Mouse (Mus musculus) mesoderm, embryonic 11.5 days (tissue): ENCODE measurements around the gene Gm10644.

Source experiments
- DNase-seq: peaks from one replicate; pipeline ENCODE4 v3.0.0-alpha.2; 2012; ENCODE audit warnings: low read depth, low spot score

Gm10644 gene

DNA sequence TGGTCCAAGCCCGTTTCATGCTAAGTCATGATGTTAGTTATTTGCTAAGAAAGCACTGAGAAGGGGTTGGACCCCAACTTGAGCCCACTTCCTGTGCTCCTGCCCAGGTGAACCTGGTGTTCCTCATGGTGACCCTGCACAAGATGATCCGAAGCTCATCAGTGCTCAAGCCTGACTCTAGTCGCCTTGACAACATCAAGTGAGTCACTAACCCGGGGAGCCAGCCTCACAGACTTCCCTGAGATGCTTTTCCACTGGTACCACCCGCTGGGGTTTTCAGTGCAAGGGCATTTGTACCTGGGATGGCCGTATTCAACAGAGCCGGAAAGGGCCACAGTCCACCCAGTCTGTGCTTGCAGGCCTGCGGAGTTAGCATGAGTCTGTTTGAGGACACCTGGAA, 19.6 kb downstream of the Gm10644 start:
- DNase-seq: no peak

DNA sequence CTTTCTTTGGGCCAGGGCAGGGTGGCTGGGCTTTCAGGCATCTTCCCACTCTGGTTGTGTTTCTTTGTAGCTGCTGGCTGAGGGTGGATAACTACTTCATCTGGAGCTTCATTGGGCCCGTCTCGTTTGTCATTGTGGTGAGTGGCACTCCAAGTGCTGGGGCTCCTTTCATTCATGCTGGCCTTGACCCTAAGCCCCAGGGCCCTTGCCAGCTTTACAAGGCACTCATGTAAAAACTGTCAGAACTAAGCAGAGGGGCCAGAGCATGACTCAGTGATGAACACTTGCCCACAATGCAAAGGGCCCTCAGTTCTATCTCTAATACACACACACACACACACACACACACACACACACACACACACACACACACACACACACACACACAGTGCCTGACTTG, 20.0 kb downstream of the Gm10644 start:
- DNase-seq: no peak

DNA sequence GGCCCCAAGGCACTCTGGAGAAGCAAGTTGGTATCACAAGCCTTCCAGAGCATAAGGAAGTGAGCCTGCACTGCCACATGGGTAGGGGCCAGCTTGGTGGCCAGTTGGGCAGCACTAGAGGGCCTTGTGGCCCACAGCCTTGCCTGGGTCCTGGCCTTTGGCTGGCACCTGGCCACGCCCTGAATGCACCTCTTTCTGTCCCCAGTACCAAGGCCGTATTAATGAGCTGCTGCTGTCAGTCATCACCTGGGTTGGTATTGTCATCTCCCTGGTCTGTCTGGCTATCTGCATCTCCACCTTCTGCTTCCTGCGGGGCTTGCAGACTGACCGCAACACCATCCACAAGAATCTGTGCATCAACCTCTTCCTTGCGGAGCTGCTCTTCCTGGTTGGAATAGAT, 20.8 kb downstream of the Gm10644 start:
- DNase-seq: no peak

DNA sequence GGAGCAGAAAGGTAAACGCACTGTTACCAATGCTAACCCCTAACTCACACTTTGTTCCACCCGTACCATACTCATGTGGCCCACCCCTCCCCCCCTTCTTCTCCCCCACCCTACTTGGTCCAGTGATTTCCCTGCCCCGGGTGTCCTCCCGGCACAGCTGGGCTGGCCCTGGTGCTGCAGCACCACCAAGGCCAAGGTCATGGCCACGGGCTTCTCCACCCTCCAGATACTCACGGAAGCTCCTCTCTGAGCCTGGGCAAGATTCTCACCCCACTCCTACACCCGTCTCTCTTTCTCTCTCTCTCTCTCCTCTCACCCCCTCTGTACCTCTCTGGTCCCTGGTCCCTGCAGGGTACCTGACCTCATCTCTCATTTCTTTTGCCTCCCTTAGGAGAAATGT, 28.7 kb downstream of the Gm10644 start:
- no peak for DNase-seq

DNA sequence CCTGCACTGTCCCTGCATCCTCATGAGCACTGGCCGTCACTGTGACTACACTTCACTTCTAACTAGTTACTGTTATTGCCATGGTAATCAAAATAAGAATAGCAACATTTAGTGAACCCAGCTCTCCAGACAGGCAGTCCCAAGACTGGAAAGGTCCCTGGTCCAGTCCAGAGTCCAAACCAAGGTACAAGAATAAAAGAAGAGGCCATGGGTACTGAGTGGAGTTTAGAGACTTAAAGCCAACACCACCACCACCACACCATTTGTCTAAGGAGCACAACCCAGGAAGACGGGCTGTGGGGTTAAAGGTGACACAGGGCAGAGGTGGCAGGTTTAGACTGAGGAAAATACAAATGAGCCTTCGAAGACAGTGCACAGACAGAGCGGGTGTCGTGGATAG, 30.4 kb downstream of the Gm10644 start:
- no peak for DNase-seq

DNA sequence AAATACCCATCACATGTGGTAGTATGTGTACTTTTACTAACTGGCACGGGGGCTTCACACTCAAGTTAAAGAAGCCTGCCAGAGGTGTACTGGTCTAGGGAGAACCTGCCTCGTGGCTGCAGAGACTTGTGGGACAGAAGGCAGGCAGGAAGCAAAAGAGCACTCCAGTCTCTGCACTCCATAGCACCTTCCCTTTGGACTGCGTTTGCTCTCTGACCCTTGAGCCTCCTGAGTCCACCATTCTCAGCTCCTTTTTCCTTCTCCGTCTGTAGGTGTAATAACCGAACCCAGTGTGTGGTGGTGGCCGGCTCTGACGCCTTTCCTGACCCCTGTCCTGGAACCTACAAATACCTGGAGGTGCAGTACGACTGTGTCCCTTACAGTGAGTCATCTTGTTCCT, 32.3 kb downstream of the Gm10644 start:
- DNase-seq: no peak

DNA sequence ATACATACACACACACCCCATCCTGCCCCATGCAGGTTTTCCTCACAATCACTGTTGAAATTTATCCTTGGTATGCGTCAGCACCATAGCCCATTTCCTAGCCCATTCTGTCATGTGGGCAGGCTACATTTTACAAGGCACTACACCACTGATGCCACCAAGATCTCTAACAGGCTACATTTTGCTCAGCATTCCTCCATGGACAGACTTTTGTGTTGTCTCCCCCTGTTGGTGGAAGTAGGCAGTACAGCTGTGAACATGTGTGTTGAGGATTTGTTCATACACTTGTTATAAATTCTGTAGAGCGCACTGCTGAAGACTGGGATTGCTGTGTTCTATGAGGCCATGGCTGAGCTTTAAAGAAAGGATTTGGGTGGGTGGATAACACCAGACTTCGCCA, 33.4 kb downstream of the Gm10644 start:
- DNase-seq: peak; percentile 87

DNA sequence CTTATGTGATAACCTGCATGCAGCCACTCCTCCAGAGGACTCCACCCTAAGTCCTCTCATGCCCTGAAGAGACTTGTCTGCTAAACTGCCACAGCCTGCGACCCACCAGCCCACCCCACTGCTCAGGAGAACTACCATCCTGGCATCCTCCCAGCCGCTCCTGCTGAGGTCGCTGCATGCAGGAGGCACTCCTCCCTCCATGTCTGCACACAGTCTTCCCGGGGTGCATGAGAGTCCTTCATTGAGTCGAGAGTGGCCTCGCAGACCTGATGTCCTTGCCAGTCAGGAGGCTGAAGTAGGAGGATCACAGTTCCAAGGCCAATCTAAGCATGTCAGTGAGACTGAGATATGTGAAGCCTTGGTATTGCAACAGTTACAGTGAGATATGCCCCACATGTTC, 37.4 kb downstream of the Gm10644 start:
- DNase-seq: no peak

DNA sequence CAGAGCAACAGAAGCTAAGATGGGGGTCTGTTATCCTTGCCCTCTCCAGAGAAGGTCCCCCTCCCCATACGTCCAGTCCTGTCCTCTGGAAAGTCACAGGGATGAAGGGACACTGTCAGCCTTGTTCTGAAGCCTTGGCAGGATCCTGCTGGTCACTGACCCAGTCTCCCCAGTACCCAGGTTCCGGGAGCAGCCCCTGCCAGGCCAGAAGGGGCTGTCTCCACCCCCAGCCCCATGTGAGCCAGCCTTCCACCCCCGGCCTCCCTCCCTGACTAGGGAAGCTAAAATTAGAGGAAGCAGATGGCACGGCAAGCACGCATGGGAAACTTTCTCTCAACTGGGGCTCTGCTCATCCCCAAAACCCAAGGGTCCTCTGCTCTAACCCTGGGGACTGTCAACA, 39.0 kb downstream of the Gm10644 start:
- DNase-seq: no peak

DNA sequence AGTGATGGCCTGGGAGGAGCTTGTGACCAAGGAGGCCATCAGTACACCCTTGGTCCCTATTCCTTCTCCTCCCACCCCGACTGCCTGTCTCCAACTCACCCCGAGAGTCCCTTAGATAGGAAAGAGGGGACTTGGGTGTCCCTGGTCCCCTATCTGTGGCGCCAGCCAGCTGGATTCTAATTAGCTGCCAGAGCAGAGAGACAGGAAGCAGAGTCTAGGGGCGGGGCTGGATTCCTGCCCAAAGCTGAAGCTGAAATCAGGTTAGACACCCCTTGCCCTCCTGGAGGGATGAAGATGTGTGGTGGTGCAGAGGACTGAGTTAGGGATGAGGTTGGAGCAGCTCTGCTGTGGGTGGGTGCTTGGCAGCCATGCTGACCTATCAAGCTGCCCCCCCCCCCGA, 40.1 kb downstream of the Gm10644 start:
- no peak for DNase-seq

DNA sequence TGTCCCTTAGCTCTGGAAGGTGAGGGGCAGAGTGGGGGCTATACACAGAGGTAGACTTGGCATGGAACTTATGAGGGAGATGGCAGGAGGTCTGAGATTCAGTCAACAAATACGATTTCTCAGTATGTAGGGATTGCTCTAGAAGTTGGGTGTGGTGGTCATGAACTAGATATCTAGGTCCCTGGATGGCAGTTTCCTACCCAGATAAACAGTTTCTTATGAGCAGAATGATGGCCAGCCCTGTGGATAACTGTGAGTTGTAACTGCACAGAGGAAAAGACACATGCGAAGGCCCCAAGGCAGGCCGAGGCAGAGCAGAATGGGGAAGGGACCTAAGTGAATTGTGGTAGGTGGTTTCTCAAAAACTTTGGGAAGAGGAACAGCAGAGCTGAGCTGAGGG, 40.8 kb downstream of the Gm10644 start:
- no peak for DNase-seq

DNA sequence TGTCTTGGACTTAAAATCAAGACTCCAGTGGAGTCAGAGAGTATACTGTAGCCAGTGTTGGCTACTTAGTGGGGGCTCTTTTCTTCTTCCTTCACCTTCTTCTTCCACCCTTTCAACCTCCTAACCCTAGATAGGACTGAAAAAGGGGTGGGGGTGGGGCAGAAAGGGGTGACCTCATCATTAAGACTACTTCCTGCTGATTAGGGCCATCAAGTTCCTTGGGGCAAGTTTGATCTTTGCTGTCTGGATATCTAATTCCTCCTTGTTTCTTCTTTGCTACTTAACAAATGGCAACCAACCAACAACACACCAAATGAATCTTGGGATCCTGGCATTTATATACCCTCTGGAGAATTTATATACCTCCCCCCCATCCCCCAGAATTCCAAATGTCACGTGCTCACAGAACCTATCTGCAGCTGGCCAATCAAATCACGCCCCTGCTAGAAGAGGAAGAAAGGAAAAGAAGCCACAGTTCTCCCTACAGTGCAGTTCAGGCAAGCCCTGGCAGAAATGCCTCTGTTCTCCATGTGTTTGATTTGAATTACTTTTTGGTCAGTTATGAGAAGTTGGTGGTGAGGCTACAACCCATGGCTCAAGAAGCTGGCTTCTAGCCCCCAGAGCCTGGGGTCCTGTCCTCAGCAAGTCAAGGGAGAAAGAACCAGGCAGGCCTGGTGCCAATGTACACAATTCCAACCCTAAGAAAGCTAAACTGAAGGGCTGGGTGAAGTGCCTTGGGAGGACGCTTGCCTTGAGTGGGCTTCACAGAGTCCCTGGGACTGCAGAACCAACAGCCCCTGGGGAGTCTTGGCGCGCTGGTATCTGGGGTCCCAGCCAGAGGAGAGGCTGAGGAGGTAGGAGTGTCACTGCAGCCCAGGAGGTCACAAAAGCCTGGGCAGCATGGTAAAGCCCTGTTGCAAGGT, 42.9 kb downstream of the Gm10644 start:
- no peak for DNase-seq

DNA sequence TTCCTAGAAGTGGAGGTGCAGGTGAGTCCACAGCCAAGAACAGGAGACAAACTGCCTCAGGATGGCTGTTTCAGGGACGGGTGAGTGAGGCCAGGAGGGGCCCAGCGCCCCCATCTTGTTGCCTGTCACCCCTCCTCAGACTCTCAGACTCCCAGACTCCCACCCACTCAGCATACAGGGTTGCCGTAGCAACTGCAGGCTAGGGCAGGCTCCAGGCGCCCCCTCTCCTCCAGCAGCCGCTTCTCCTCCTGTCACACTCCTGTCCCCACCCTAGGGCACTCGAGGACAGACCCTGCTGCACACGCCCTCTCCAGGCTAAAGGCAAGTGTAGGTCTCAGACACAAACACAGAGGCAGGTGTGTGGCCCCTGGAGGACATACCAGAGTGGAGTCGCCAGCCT, 45.7 kb downstream of the Gm10644 start:
- no peak for DNase-seq

DNA sequence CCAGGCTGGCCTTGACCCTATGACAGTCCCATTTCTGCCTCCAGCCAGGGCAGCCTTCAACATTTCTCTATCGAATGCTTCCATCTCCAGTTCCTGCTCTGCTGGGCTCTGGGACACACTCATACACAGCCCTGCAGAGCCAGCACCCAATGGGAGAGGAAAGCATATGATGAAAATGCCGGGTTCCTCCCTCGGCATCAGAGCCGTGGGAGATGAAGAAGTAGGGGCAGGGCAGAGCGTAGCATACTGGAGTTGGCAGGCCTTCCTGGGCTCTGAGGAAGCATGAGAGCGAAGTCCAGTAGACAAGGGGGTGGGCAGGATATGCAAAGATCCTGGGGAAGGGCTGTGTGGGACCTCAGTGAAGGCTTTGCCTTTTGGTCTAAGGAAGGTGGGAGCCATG, 46.4 kb downstream of the Gm10644 start:
- no peak for DNase-seq

DNA sequence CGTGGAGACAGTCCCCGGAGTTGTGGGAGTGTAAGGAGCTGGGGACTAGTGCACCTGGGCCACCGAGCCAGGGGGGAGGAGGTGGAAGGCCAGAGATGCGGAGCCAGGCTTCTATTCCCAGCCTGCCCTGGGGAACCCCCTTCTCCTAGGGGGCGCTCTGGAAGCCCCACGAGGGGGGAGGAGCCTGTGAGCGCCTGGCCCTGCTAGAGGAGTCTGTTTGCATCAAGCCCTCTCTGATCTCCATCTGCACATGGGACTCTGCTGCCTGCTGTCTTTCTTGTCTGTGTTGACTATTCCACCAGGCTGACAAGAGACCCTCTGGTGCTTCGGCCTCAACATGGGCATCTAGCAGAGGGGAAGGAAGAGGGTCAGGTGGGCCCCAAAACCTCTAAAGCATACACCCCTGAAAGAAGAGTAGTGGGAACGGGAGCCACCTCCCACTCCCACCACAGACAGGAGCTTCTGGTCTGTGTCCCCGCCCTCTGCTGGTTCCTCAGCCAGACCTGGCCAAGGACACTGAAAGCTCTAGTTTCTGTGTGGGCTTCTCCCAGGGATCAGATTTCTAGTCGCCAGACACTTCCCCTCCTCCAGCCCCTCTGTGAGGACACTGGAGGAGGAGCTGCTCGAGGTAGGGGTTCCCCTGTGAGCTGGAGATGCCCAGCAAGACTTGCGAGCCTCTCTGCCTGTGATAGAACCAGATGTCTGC, 51.9 kb downstream of the Gm10644 start:
- DNase-seq: peak; percentile 77

DNA sequence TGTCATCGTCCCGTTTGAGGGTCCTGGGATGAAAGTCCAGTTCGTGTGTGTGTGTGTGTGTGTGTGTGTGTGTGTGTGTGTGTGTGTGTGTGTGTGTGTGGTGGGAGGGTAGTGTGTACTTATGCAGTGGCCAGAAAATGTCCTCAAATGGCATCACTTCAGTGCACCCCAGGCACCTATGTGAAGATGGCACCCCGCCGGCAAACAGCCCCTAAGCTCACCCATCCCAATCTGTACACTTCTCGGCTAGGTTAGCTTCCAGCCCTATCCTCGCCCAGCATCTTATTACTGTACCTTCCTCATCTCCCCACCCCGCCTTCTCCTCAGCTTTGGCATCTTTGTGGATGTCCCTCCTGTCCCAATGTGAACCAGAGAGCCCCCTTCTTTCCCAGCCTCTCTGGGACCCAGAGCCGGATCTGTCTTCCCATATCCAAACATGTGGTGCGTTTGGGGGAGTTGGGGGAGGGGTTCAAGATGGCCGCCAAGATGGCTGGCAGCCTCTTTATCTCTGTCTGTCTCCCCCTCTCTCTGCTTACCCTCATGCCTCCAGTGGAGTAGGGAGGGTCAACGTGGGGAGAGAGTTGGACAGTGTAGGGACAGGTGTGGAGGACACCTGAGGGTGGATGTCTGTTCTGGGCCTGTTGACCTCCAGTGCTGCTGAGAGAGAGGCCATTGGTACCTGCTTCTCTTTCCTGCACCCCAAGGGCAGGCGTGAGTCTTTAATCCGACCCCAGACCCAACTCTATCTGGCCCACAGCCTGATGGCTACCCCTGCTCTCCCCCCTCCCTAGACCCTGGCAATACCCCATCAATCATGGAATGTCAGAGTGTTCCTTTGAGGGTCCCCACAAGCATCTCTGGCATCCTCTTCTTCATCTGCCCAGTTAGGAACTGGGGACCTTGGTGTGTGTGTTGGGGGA, 53.2 kb downstream of the Gm10644 start:
- DNase-seq: peak; percentile 37

DNA sequence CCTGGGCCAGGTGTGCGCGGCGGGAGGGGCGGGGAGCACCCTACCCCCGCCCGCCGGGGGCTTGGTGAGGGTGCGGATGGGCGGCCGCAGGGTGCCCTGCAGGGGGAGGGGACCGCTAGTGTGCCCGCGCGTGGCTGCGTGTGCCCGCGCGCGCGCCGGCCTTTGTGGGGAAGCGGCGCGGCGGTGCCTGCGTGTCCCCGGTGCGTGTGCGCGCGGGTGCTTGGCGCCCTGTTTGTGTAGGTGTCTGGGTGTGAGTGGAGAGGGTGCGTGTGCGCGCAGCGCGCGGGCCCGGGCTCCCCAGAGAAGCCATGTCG, 54.1 kb downstream of the Gm10644 start:
- DNase-seq: peak; percentile 15

DNA sequence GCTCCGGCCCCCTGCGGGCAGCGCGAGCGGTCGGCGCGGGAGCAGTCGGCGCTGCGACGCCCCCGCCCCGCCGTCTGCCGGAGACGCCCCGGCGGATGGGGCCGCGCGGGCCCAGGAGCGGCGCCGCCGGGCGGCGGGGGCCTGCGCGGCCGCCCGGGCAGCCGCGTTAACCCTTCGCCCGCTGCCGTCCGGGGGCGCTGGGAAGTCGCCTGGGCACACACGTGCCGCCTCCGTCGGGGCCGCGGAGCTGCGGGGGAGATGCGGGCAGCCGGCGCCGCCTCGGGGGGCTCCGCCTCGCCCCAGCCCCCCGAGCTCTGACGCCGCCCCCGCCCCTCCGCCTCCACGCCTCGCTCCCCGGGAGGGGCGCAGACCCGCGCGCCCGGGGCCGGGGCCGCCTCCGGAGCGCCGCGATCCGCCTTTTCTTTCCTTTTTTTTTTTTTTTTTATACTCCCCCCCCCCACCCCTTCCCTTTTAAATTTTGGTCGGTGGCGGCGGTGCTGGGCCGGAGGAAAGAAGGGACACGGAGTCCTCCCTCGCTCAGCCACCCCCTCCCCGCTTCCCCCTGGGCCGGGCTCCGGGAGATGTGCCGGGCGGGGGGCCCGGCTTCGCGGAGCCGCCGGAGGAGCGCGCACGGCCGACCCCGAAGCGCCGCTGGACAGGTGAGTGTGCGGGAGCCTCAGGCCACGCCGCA, 54.6 kb downstream of the Gm10644 start:
- DNase-seq: peak; percentile 44

DNA sequence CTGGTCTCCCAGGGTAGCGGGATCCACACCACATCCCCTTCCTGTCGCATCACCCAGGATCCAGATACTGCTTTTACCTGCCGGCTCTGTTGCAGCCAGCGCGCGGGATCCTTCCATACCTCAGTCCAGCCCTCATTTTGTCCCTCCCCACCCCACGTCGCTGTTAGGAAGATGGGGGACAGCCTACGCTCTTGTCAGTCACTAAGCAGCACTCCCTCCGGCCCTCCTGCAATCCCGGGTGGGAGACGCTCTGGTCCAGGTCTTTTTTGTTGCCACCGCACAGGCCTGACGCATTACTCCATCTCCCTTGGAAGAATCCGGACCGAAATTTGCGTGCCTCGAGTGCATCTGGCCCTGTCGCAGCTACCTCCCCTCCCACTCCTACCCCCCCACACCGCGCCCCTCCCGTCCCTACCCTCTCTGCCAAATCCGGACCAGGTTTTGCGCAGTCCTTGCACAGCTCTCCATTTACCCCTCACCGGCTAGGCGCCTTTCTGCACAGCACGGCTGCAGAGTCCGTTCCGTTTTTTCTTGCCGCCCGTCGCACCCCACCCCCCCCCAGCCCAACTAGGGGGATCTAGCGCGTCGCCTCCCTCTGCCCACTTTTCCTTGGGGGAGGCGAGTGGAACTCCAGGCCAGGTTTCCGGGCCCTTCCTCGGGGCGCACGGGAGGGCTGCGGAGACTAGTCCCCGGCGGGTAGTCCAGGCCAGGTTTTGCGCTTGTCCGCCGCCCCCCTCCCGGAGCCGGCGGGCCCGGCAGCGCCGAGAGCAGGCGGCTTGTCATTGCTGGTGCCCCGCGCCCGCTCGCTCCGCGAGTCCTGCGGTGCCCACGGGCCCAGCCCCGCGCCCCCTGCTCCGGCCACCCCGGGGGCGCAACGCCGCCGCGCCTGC, 55.4 kb downstream of the Gm10644 start, which contains the start of gene Adgrl1:
Gene Adgrl1, plus strand, starts transcription at position 743 of the 890 bp plus-strand sequence.
- DNase-seq: peak; percentile 96

DNA sequence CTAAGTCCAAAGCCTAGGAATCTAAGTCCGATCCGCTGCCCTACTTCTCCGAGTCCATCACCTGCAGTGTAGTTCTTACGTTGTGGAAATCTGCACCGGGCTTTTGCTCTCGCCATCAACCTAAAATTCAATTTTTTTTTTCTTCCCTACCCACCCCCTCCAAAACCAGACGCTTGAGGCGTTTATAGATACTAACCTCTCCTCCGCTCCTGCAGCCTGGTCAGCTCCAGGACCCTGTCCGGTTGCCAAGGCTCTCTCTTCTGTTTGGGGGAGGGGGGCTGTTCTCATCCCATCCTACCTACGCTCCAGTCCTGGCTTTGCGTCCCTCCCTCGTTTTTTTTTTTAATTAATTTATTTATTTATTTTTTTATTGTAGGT, 56.0 kb downstream of the Gm10644 start:
- DNase-seq: peak; percentile 84
